Mouse (Mus musculus): ENCODE measurements around the gene Cfap61.

DNA sequence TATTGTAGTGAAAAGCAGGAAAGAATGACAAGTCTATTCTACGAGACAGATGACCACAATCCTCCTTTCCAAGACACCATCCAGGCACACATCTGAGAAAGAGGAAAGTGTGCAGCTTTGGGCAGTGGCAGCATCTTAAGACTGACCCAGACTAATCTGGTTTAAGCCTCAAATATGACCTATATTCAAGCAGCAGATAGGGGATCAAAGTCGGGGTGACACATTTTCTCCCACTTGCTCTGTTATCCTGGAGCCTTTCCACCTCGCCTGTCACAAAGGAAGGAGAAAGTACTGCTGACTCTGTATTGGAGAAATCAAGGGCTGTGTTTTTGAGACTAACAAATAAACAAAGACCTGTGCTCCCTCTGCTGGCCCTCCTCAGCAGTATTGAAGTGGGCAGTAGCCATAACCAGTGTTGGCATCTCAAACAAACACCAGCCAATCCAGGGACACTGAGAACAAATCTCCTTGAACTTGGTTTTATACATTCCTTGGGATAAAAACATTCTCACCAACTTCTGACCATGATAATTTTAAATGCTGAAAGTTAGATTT, 321.8 kb downstream of the Cfap61 start:
- 0 out of 2 replicates have a peak, but pooled peaks have one; percentile 8 for TF ChIP-seq CTCF (IDR thresholded peaks at IDR 0.05; ENCODE audit: low read depth)
- no peak for TF ChIP-seq EP300 (IDR thresholded peaks at IDR 0.05; ENCODE audit: low read depth)
